Mouse (Mus musculus): ENCODE measurements around the gene Olfr159.
"Not testable (repeated sequence)": the region's sequence is repeated elsewhere in the genome, so short reads cannot be mapped to it uniquely, and the experiment has no call there.

The Olfr159 gene

GRCm38 (mm10) chr4:43770909-43771308 lies at the start of gene Olfr159:
Gene Olfr159, minus strand, starts transcription at chr4:43771009.
- no peak for DNase-seq

- DNase-seq: no peak
Observed at GRCm38 (mm10) chr4:43798936-43799335, 28.1 kb upstream of the Olfr159 start.

- DNase-seq: not testable (repeated sequence)
Observed at GRCm38 (mm10) chr4:43795844-43796243, 25.0 kb upstream of the Olfr159 start.

- no peak for DNase-seq
Observed at GRCm38 (mm10) chr4:43795296-43795695, 24.5 kb upstream of the Olfr159 start.

GRCm38 (mm10) chr4:43772304-43772703 lies 1.5 kb upstream of the Olfr159 start:
- no peak for DNase-seq

- no peak for DNase-seq
Observed at GRCm38 (mm10) chr4:43771626-43772025, 817 bp upstream of the Olfr159 start.

GRCm38 (mm10) chr4:43769374-43769773 lies 1.4 kb downstream of the Olfr159 start:
- no peak for DNase-seq

- no peak for DNase-seq
Observed at GRCm38 (mm10) chr4:43768341-43768740, 2.5 kb downstream of the Olfr159 start.

GRCm38 (mm10) chr4:43763410-43763809 lies 7.4 kb downstream of the Olfr159 start:
- peak; percentile 24 to 51 for DNase-seq

- no peak for DNase-seq
Observed at GRCm38 (mm10) chr4:43761336-43761735, 9.5 kb downstream of the Olfr159 start.

- peak in 1 of 2 experiments; percentile 10 for DNase-seq
Observed at GRCm38 (mm10) chr4:43760460-43760859, 10.3 kb downstream of the Olfr159 start.

GRCm38 (mm10) chr4:43759571-43760418 lies 11.0 kb downstream of the Olfr159 start:
- no peak for DNase-seq

GRCm38 (mm10) chr4:43757213-43757612 lies 13.6 kb downstream of the Olfr159 start:
- DNase-seq: no peak

- DNase-seq: peak in 1 of 2 experiments; percentile 14
Observed at GRCm38 (mm10) chr4:43745187-43745586, 25.6 kb downstream of the Olfr159 start.

GRCm38 (mm10) chr4:43743099-43743498 lies 27.7 kb downstream of the Olfr159 start:
- DNase-seq: no peak

GRCm38 (mm10) chr4:43742637-43743036 lies 28.2 kb downstream of the Olfr159 start:
- no peak for DNase-seq

- DNase-seq: no peak
Observed at GRCm38 (mm10) chr4:43741526-43741925, 29.3 kb downstream of the Olfr159 start.

- DNase-seq: no peak
Observed at GRCm38 (mm10) chr4:43738989-43739674, 31.7 kb downstream of the Olfr159 start.

GRCm38 (mm10) chr4:43737144-43737543 lies 33.7 kb downstream of the Olfr159 start:
- DNase-seq: no peak

GRCm38 (mm10) chr4:43733186-43733585 lies 37.6 kb downstream of the Olfr159 start:
- DNase-seq: no peak

- no peak for DNase-seq
Observed at GRCm38 (mm10) chr4:43732171-43732570, 38.6 kb downstream of the Olfr159 start.

- no peak for DNase-seq
Observed at GRCm38 (mm10) chr4:43730750-43731297, 40.0 kb downstream of the Olfr159 start.

- DNase-seq: no peak
Observed at GRCm38 (mm10) chr4:43729794-43730550, 40.8 kb downstream of the Olfr159 start, which contains the start of gene Spaar. Gene Spaar, plus strand, starts transcription at chr4:43730034.
